Mouse (Mus musculus) forebrain, embryonic 15.5 days (tissue): ENCODE results near the gene Gm6034. TPM values are rescaled to one million over a fixed set of nuclear protein-coding genes. Genes with fewer than 3 reads are reported as not detected.
"Not testable (repeated sequence)": the region's sequence is repeated elsewhere in the genome, so short reads cannot be mapped to it uniquely, and the experiment has no call there.

Experiments
- ATAC-seq: fragments of 200-750 bp; cut with Nextera tagmentation; replicated peaks from 2 replicates; pipeline ENCODE4 v1.8.0; 2017; ENCODE audit warnings: mild to moderate bottlenecking, moderate TSS enrichment, moderate library complexity
- H3K27ac ChIP-seq: fragments of 300-500 bp; sonication (generic); replicated peaks from 2 replicates; pipeline ENCODE4 v1.5.1; 2015; ENCODE audit warnings: mild to moderate bottlenecking, inconsistent platforms
- H3K27me3 ChIP-seq: fragments of 300-500 bp; sonication (generic); 2 replicates; pipeline ENCODE4 v1.6.1; 2015; ENCODE audit warnings: inconsistent platforms
- H3K36me3 ChIP-seq: fragments of 300-500 bp; sonication (generic); 2 replicates; pipeline ENCODE4 v1.6.1; 2015; ENCODE audit warnings: mild to moderate bottlenecking, inconsistent platforms
- H3K4me1 ChIP-seq: fragments of 300-500 bp; sonication (generic); 2 replicates; pipeline ENCODE4 v1.6.1; 2015; ENCODE audit warnings: inconsistent platforms
- H3K4me2 ChIP-seq: fragments of 300-500 bp; sonication (generic); replicated peaks from 2 replicates; pipeline ENCODE4 v1.6.1; 2015; ENCODE audit warnings: mild to moderate bottlenecking, inconsistent platforms
- H3K4me3 ChIP-seq: fragments of 300-500 bp; sonication (generic); 2 replicates; pipeline ENCODE4 v1.5.1; 2015; ENCODE audit warnings: mild to moderate bottlenecking, inconsistent platforms
- H3K9ac ChIP-seq: fragments of 300-500 bp; sonication (generic); replicated peaks from 2 replicates; pipeline ENCODE4 v1.6.1; 2015; ENCODE audit warnings: mild to moderate bottlenecking, inconsistent platforms
- H3K9me3 ChIP-seq: fragments of 300-500 bp; sonication (generic); 2 replicates; pipeline ENCODE4 v1.6.1; 2016; ENCODE audit warnings: inconsistent platforms
- WGBS: fragments of 180-500 bp; shearing (Covaris S2); methylation state at CpG from one replicate; pipeline ENCODE4 v1.1.7; 2015; ENCODE audit warnings: mixed read lengths; 5-methylcytosine and 5-hydroxymethylcytosine counted together
- polyA plus RNA-seq: library from polyadenylated mRNA; unstranded; fragments of >200 nt; fragmentation: Nextera tagmentation; extraction: Ambion mirVana; gene quantifications from 2 replicates; pipeline ENCODE4 v1.2.1, GENCODE M21; 2015

Gm6034 gene
- polyA plus RNA-seq, 1 experiment from 2014 or later: not detected

DNA sequence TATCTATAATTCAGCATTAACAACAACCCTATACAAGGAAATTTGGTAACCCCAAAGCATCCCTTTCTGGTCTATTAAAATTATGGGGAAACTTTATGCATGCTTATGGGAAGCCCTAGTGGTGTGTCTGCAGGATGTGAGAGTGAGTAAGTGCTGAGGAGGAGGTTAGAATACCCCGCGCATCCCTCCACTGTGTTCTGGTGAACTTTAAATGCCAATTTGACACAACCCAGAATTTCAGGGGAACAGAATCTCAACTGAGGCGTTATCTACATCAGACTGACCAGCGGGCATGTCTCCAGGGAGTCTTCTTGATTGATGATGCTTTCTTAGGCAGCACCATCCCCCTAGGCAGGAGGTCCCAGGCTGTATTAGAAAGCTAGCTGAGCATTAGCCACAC is 16.9 kb upstream of the Gm6034 start:
- H3K4me2 ChIP-seq: no peak overlapping the region
- ATAC-seq: no peak
- H3K4me3 ChIP-seq: no peak overlapping the region
- WGBS: 92% methylated on average over 4 of the region's 4 CpGs
- H3K27me3 ChIP-seq: no peaks in the 10 kb centered on the region
- no peaks in the 10 kb centered on the region for H3K9me3 ChIP-seq
- H3K4me1 ChIP-seq: no peaks in the 10 kb centered on the region
- H3K27ac ChIP-seq: no peak overlapping the region
- H3K36me3 ChIP-seq: no peaks in the 10 kb centered on the region
- H3K9ac ChIP-seq: no peak overlapping the region

DNA sequence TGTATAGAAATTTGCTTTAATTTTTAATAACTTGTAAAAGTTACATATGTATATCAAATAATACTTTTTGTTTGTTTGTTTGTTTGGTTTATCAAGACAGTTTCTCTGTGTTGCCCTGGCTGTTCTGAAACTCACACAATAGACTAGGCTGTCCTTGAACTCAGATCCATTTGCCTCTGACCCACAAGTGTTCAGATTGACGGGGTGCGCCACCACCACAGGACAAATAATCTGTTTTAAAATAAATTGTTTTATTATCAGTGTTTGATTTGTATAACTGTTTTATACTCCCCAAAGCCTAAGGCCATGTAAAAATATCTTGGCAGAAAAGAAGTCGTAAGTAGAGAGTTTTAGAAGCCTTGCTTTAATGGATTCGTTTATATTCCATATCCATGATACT is 15.1 kb upstream of the Gm6034 start:
- Histone ChIP-seq H3K4me3 (no peak overlapping the region), H3K4me1 (0 out of 2 replicates have a peak, but pooled peaks cover 11% of the 10 kb centered on the region), H3K9ac (no peak overlapping the region), H3K36me3 (no peaks in the 10 kb centered on the region), H3K27me3 (no peaks in the 10 kb centered on the region), H3K4me2 (no peak overlapping the region), H3K27ac (no peak overlapping the region), H3K9me3 (no peaks in the 10 kb centered on the region)
- 90% methylated on average over 4 of the region's 4 CpGs for WGBS
- ATAC-seq: no peak

DNA sequence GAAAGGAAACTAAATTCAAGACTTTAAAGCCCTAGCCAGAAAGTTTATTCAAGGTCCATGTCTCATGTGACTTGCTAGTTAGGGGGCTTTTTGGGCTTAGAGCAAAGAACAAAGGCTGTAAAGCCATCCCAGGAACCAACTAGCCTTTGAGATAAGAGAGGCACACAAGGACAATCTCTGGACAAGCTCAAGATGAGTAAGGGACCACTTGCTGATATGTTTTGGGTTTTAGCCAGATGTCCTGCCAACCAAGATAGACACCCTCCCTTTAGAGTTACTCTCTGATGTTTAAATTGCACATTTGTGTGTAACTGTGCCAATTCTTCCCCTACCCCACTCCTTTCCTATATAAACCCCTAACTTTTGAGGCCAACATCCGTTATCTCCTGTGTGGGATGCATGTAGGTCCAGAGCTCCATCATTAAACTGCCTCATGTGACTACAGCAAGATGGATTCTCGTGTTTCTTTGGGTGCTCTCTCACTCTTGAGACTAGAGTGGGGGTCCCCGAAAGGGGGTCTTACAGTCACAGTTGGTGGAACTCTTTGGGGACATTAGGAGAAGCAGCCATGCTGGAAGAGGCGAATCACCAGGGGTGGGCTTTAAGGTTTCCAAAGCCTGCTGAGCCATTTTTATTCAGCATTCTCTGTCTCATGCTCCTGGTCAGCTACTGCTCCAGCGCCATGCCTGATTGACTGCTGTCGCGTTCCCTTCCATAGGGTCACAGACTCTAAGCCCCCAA is 13.7 kb upstream of the Gm6034 start:
- 88% methylated on average over 7 of the region's 7 CpGs for WGBS

DNA sequence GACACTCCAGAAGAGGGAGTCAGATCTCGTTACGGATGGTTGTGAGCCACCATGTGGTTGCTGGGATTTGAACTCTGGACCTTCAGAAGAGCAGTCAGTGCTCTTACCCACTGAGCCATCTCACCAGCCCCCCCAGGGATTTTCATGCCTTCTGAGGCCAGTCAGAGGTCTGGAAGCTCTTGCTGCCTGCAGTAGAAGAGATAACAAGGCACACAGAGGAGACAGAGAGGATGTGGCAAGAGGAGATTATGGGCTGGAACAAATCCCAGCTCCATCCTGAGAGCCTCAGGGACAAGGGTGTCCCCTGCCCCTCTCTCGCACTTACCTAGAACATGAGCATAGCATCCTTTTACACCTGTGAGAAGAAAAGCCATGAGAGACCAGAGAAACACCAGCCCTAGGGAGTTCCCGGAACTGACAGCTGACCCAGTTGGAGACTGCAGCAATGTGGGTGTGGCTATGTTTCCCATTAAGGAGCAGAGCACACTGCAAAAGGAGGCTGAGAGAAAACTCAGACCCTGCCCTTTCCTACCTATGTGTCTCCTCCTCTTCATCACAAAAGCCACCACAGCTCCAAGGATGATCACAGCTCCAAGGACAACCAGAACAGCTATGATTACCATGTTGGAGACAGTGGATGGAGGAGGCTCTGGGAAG is 12.6 kb upstream of the Gm6034 start:
- ATAC-seq, H3K36me3 ChIP-seq, H3K9me3 ChIP-seq, H3K27ac ChIP-seq, H3K9ac ChIP-seq, H3K4me2 ChIP-seq, H3K4me3 ChIP-seq, H3K27me3 ChIP-seq: not testable (repeated sequence)
- 88% methylated on average over 4 of the region's 4 CpGs for WGBS
- H3K4me1 ChIP-seq: 0 out of 2 replicates have a peak, but pooled peaks cover 13% of the 10 kb centered on the region

More for the DNA sequence above, 13.7 kb upstream of the Gm6034 start:
- Histone ChIP-seq H3K4me3 (no peak overlapping the region), H3K36me3 (no peaks in the 10 kb centered on the region), H3K4me2 (no peak overlapping the region), H3K27me3 (no peaks in the 10 kb centered on the region), H3K9ac (no peak overlapping the region), H3K4me1 (0 out of 2 replicates have a peak, but pooled peaks cover 13% of the 10 kb centered on the region), H3K9me3 (no peaks in the 10 kb centered on the region), H3K27ac (no peak overlapping the region)
- ATAC-seq: no peak

DNA sequence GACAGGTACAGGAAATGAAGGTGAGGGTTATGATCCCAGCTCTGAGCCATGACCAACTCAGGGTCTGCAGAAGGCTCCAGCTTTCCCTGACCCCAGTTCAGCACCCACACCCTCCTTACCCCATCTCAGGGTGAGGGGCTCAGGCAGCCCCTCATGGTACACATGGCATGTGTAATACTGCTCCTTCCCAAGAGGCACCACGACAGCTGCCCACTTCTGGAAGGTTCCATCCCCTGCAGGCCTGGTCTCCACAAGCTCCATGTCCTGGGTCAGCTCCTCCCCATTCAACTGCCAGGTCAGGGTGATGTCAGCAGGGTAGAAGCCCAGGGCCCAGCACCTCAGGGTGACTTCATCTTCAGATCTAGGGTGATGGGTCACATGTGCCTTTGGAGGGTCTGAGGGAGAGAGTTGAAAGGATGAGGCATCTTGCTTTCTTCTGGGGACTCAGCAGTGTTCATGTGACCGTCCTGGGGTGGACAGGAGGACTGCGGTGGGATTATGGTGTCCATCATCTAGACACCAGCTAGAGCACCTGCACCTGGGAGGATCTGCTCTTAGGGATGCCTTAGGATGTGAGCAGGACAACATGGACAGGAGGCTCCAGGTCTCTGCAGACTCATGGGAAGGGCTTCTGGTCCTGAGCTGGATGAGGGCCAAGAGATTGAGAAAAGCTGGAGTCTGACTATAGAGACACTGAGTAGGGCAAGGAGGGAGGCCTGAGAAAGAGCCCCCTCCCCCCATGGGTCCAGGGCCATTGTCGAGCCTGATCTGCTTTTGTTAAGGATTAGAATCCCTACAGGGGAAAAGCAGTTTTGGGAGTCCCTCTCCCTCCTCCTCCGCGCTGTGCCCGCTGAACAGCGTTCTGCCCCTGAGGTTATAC is 11.8 kb upstream of the Gm6034 start:
- peak; percentile 15; the same call in 1 of the 2 replicates for ATAC-seq
- H3K36me3 ChIP-seq, H3K27ac ChIP-seq, H3K9me3 ChIP-seq, H3K27me3 ChIP-seq: not testable (repeated sequence)
- 43% methylated on average over 8 of the region's 8 CpGs for WGBS
- 0 out of 2 replicates have a peak overlapping the region, but pooled peaks have one; percentile 4 for H3K9ac ChIP-seq
- peak overlapping the region; percentile 93 for H3K4me2 ChIP-seq
- 0 out of 2 replicates have a peak, but pooled peaks cover 13% of the 10 kb centered on the region for H3K4me1 ChIP-seq
- H3K4me3 ChIP-seq: peak overlapping the region; percentile 49

DNA sequence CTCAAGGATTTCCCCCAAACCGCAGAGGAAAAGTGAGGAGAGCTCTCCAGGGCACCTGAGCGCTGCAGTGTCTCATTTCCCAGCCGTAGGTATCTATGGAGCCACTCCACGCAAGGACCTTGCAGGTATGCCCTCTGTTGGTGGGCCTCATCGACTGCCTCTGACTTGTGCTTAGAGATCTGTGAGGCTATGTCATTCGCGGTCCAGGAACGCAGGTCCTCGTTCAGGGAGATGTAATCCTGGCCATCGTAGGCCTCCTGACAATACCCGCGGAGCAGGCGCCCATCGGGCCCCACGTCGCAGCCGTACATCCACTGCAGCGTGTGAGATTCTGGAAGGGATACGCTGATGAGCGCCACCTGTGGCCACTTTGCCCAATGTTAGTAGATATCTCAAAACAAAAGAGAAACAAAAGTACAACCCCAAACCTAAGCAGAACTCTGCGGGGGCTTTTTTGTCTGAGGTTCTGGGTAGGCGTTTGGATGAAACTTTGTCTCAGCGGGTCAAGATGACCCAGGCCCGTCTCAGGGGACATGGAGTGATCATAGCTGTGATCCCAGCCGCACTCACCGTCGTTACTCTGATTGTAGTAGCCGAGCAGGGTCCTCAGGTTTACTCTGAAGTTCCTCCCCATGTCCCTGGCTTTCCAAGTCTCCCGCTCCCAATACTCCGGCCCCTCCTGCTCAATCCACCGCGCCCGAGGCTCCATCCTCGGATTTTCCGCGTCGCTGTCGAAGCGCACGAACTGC is 11.0 kb upstream of the Gm6034 start:
- H3K36me3 ChIP-seq, H3K27me3 ChIP-seq, H3K27ac ChIP-seq, H3K9me3 ChIP-seq: not testable (repeated sequence)
- Histone ChIP-seq H3K4me2 (peak overlapping the region; percentile 93), H3K9ac (peak overlapping the region; percentile 47), H3K4me1 (0 out of 2 replicates have a peak, but pooled peaks cover 13% of the 10 kb centered on the region), H3K4me3 (peak overlapping the region; percentile 49)
- peak; percentile 75 for ATAC-seq
- WGBS: under 1% methylated on average over 40 of the region's 40 CpGs

DNA sequence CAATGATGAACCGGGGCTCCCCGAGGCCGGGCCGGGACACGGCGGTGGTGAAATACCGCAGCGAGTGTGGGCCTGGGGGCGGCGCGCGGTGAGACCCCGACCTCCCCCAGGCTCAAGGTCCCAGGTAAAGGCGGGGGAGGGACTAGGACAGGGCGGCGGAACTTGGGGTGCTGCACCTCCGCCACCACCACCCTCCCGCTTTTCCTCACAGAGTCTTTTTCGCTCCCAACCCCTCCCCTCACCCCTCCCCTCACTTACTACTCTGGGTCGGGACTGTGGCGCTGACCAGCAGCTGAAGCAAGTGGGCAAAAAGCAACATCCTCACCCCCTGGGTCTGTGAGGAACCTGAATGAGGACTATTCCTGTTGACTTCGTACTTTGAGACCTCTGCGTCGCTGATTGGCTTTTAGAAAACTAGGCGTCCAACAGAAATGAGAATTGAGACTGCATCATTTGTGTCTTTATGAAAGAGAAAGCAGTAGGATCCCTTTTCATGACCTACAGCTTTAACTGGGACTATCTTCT is 10.3 kb upstream of the Gm6034 start, which contains the start of gene H2-T23:
H2-T23 (minus strand) TSS at position 505 of the 525 bp plus-strand sequence.
- Histone ChIP-seq H3K4me1 (0 out of 2 replicates have a peak, but pooled peaks cover 13% of the 10 kb centered on the region), H3K4me3 (peak within 1 kb of the TSS; percentile 49), H3K4me2 (peak within 1 kb of the TSS; percentile 93), H3K9ac (peak within 1 kb of the TSS; percentile 47)
- WGBS: under 1% methylated on average over 25 of the region's 25 CpGs
- not testable (repeated sequence) for H3K27me3 ChIP-seq, H3K27ac ChIP-seq, H3K9me3 ChIP-seq, H3K36me3 ChIP-seq
- ATAC-seq: peak; percentile 36

DNA sequence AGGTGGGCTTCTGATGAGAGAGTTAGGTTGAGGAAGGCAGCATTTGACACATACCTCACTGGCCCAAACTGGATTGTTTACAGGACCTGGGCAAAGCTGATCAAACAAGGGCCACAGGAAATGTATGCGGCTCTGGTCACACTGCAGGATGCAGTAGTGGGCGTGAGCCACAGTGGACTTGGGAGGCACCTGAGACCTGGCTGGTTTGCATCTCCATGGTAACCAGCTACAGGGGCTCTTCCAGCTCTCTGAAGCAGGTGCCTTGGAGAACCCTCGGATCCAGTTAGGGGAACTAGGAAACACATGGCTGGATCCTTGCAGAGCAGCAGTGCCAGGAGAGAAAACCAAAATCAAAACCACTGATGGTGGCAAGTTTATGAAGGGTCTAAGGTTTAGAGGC is 8.2 kb upstream of the Gm6034 start:
- WGBS: 62% methylated on average over 3 of the region's 3 CpGs
- H3K27ac ChIP-seq, H3K36me3 ChIP-seq, H3K27me3 ChIP-seq, H3K9ac ChIP-seq, ATAC-seq, H3K9me3 ChIP-seq, H3K4me3 ChIP-seq, H3K4me2 ChIP-seq: not testable (repeated sequence)
- 0 out of 2 replicates have a peak, but pooled peaks cover 13% of the 10 kb centered on the region for H3K4me1 ChIP-seq

DNA sequence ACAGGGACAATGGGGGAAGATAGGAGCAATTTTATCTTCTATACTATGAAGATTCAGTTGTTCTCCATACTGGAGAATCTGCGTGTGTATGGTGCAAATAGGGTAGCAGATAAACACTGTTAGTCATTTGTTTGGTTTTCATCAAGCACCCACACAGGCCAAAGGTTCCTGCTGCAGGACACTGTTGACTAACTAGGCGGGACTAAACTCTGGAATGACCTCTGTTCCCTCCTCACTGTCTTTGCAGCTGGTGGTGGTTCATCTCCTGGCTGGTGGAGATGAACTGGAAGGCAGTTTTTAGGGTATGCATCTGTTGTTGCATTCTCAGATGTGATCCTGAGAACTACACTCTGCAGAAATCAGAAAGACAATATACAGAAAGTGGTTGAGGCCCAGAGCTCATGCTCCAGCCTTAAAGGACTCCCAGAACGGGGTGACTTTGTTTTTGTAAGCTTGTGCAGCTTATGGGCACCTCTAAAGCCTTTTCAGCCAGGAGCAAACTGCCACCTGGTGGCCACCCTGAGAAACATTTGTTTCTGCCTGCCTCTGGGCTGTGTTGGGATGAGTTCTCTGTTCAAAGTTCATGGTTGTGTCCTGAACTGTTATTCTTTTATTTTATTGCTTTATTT is 7.6 kb upstream of the Gm6034 start:
- not testable (repeated sequence) for ATAC-seq, H3K27ac ChIP-seq, H3K4me2 ChIP-seq, H3K36me3 ChIP-seq, H3K9me3 ChIP-seq, H3K27me3 ChIP-seq, H3K9ac ChIP-seq, H3K4me3 ChIP-seq
- 0 out of 2 replicates have a peak, but pooled peaks cover 13% of the 10 kb centered on the region for H3K4me1 ChIP-seq
- 36% methylated on average over 3 of the region's 3 CpGs for WGBS

DNA sequence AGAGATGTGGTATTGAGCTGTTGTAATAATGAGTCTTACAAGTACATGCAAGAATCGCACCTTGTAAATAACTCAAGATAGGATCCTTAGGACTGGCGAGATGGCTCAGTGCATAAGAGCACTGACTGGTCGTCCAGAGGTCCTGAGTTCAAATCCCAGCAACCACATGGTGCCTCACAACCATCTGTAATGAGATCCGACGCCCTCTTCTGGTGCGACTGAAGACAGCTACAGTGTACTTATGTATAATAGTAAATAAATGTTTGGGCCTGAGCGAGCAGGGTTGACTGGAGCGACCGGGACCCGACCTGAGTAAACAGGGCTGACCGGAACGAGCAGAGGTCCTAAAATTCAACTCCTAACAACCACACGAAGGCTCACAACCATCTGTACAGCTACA is 6.6 kb upstream of the Gm6034 start:
- not testable (repeated sequence) for H3K9ac ChIP-seq, H3K36me3 ChIP-seq, H3K27ac ChIP-seq, H3K4me2 ChIP-seq, H3K9me3 ChIP-seq, H3K4me3 ChIP-seq, ATAC-seq, H3K27me3 ChIP-seq
- H3K4me1 ChIP-seq: 0 out of 2 replicates have a peak, but pooled peaks cover 13% of the 10 kb centered on the region
- WGBS: 93% methylated on average over 13 of the region's 13 CpGs

DNA sequence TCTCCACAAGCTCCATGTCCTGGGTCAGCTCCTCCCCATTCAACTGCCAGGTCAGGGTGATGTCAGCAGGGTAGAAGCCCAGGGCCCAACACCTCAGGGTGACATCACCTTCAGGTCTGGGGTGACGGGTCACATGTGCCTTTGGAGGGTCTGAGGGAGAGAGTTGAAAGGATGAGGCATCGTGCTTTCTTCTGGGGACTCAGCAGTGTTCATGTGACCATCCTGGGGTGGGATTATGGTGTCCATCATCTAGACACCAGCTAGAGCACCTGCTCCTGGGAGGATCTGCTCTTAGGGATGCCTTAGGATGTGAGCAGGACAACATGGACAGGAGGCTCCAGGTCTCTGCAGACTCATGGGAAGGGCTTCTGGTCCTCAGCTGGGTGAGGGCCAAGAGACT is 2.2 kb upstream of the Gm6034 start:
- not testable (repeated sequence) for H3K36me3 ChIP-seq, H3K4me2 ChIP-seq, ATAC-seq, H3K9ac ChIP-seq, H3K27ac ChIP-seq, H3K4me3 ChIP-seq, H3K9me3 ChIP-seq, H3K4me1 ChIP-seq, H3K27me3 ChIP-seq
- 91% methylated on average over 2 of the region's 2 CpGs for WGBS
